Mouse (Mus musculus): ENCODE measurements around the gene Rftn1. TPM values are rescaled to one million over a fixed set of nuclear protein-coding genes. Genes with fewer than 3 reads are reported as not detected.

Rftn1 gene
- polyA plus RNA-seq, 1 experiment = 18.6 TPM

DNA sequence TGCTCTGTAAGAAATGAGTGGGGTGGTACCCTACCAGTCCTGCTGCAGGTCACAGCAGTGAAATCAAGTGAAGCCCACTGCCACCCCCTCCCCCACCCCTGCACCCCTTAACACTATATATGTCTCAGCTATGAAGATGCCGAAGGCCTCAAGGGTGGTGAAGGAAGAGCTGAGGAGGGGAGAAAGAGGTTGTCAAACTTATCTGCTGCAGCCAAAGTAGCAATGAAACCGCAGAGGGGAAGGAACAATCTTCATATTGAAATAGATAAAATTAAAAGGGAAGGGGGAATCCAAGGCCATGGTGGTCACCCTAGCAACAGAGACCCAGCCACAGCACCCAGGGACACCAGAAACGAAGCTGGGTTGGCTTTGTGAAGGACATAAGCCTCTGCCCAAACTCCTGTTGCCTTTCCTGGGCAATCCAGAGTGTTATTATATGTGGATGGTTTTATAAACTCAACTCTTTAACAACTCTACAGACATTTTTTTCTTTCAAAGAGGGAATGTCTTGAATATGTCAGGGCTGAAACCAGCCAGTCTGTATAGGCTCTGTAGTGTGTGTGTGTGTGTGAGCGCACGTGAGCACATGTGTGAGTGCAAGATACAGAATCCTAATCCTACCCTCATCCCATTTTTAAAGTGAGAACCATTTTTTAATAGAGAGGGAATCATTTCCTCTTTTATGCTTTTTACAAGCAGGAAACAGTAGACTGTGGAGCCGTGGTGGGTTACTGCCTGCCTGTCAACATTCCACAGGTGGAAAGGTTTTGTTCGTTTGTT is 119.5 kb downstream of the Rftn1 start:
- H3K27me3 ChIP-seq (replicated peaks; ENCODE audit: control insufficient read depth, insufficient read depth, low read length) = no peaks in the 10 kb centered on the region
- DNase-seq = no peak
- H3K36me3 ChIP-seq (ENCODE audit: control insufficient read depth, insufficient read depth, low read length) = no peaks in the 10 kb centered on the region
- no peak overlapping the region for H3K27ac ChIP-seq (ENCODE audit: insufficient read depth, low read depth, low read length)
- no peaks in the 10 kb centered on the region for H3K4me1 ChIP-seq (ENCODE audit: control insufficient read depth, insufficient read depth, low read length)
- H3K4me3 ChIP-seq (ENCODE audit: insufficient read depth, low read depth, low read length) = no peak overlapping the region
- TF ChIP-seq POLR2A (IDR thresholded peaks at IDR 0.05; ENCODE audit: low read depth, low read length) = no peak
- TF ChIP-seq CTCF (conservative IDR thresholded peaks at IDR 0.05; ENCODE audit: insufficient read depth, insufficient read length, low read depth, low read length) = no peak
- WGBS = 81% methylated on average over 7 of the region's 7 CpGs

DNA sequence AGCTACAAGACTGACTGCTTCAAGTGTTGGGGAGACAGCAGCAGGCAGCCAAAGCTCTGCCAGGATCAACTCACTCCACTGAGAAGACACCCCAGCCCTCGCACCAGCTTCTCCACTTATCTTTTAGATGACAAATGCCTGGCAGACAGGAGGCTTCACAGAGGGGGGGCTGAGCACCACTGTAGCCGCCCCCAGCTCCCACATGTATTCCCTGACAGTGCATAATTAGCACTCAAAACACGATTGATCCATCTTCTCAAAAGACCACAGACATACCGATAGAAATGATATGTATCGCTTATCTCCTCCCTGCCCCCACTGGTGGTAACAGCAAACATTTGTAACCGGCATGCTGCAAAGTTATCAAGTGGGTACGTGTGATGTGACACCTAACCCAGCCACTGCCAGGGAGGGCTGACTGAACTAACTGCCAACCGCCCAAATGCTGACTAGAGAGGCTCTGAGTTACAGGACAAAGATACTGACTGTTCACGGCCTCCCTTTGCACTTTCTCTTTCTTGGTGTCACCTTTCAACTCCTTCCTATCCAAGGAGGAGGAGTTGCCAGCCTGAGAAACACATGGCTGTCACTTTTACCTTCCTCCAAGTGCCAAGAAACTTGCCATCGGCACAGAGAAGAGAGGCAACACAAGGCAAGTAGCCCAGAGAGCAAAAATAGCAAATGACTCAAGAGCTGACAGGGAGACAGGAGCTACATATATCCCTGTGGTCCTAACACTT is 120.4 kb downstream of the Rftn1 start:
- H3K4me3 ChIP-seq (ENCODE audit: insufficient read depth, low read depth, low read length) = no peak overlapping the region
- no peaks in the 10 kb centered on the region for H3K27me3 ChIP-seq (replicated peaks; ENCODE audit: control insufficient read depth, insufficient read depth, low read length)
- DNase-seq = no peak
- no peak overlapping the region for H3K27ac ChIP-seq (ENCODE audit: insufficient read depth, low read depth, low read length)
- TF ChIP-seq POLR2A (IDR thresholded peaks at IDR 0.05; ENCODE audit: low read depth, low read length) (no peak), CTCF (conservative IDR thresholded peaks at IDR 0.05; ENCODE audit: insufficient read depth, insufficient read length, low read depth, low read length) (no peak)
- no peaks in the 10 kb centered on the region for H3K36me3 ChIP-seq (ENCODE audit: control insufficient read depth, insufficient read depth, low read length)
- H3K4me1 ChIP-seq (ENCODE audit: control insufficient read depth, insufficient read depth, low read length) = no peaks in the 10 kb centered on the region
- 26% methylated on average over 10 of the region's 10 CpGs for WGBS

DNA sequence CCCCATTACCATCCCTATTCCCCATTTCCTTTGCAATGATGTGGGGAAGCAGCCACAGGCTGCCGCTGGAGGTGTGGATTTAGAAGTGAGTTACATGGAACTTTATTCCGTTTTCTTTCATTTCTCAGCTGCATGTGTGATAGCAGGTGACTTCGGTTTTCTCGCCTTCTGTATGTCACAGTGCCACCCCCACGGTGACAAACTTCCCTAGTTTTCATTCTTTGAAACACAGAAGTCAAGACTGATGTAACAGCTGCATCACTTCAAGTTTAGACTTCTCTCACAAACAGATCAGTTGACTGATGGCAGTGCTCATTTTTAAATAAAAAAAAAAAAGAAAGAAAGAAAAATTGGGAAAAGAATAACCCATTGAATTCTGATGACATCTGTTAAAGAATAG is 121.3 kb downstream of the Rftn1 start:
- no peak for TF ChIP-seq CTCF (conservative IDR thresholded peaks at IDR 0.05; ENCODE audit: insufficient read depth, insufficient read length, low read depth, low read length)
- no peak for TF ChIP-seq POLR2A (IDR thresholded peaks at IDR 0.05; ENCODE audit: low read depth, low read length)

DNA sequence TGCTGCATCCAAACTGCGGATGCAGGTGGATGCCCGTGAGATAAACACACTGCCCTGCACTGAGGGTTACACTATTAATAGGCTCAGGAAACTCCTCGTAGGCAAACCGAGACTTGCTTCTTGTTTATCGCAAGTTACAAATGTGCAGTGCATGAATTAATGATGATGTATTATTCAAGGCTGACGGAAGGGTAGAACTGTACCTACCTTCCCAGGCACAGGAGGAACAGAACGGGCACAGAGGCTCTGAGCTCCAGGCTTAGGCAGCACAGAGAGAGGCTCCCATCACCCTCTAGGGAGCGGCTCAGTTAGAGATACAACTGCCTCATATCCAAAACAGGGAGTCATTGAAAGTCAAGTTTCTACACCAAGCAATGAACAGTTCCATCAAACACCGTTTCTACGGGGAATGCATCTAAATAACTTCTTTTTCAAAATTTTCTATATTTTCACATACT is 121.8 kb downstream of the Rftn1 start:
- Histone ChIP-seq H3K4me3 (ENCODE audit: insufficient read depth, low read depth, low read length) (no peak overlapping the region), H3K27ac (ENCODE audit: insufficient read depth, low read depth, low read length) (no peak overlapping the region), H3K36me3 (ENCODE audit: control insufficient read depth, insufficient read depth, low read length) (no peaks in the 10 kb centered on the region), H3K4me1 (ENCODE audit: control insufficient read depth, insufficient read depth, low read length) (no peaks in the 10 kb centered on the region), H3K27me3 (replicated peaks; ENCODE audit: control insufficient read depth, insufficient read depth, low read length) (no peaks in the 10 kb centered on the region)
- TF ChIP-seq POLR2A (IDR thresholded peaks at IDR 0.05; ENCODE audit: low read depth, low read length) = no peak
- DNase-seq = no peak
- WGBS = 84% methylated on average over 10 of the region's 10 CpGs

More for the DNA sequence above, 121.3 kb downstream of the Rftn1 start:
- no peak overlapping the region for H3K27ac ChIP-seq (ENCODE audit: insufficient read depth, low read depth, low read length)
- no peak for DNase-seq
- no peaks in the 10 kb centered on the region for H3K4me1 ChIP-seq (ENCODE audit: control insufficient read depth, insufficient read depth, low read length)
- H3K4me3 ChIP-seq (ENCODE audit: insufficient read depth, low read depth, low read length) = no peak overlapping the region
- WGBS = 70% methylated on average over 5 of the region's 5 CpGs
- H3K27me3 ChIP-seq (replicated peaks; ENCODE audit: control insufficient read depth, insufficient read depth, low read length) = no peaks in the 10 kb centered on the region
- H3K36me3 ChIP-seq (ENCODE audit: control insufficient read depth, insufficient read depth, low read length) = no peaks in the 10 kb centered on the region

DNA sequence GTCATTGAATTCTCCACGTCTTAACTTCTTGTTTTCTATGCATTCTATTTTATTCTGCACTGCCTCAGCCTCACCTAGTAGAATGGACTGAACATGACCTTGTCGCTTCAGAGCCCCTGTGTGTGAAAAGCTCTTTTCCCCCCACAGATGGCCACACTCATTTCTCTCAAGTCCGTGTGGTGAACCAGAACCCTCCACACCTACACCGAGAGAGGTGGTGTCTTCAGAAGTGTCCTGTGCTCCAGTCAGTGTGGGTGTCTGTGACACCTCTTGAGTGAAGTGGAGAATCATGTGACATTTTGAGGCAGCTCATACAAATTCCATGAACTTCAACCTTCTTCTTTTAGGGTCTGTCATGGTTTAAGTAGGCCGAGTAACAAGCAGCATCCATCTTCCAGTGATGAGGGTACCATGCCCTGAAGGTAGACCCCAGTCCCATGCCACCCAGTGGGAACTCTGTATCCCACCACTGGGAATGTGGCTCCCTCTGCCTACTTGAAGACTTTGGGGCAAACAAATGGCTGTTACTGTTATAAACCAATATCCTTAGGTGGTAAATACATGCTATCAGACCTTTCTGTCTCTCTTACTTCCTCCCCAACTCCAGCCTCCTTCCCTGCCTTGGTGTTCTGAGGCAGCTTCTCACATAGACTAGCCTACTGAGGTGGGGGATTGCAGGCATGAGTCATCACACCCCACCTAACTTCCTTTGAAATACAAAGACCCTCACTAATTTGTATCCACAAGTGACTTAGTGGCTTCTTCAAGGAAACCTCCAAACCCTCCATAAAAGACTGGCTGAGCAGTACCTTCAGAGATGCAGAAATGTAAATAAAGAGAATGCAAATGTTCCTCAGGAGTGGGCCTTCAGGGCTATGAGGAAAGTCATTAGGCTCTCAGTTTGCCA is 122.4 kb downstream of the Rftn1 start:
- Histone ChIP-seq H3K27me3 (replicated peaks; ENCODE audit: control insufficient read depth, insufficient read depth, low read length) (no peaks in the 10 kb centered on the region), H3K4me3 (ENCODE audit: insufficient read depth, low read depth, low read length) (no peak overlapping the region), H3K4me1 (ENCODE audit: control insufficient read depth, insufficient read depth, low read length) (no peaks in the 10 kb centered on the region), H3K36me3 (ENCODE audit: control insufficient read depth, insufficient read depth, low read length) (no peaks in the 10 kb centered on the region), H3K27ac (ENCODE audit: insufficient read depth, low read depth, low read length) (no peak overlapping the region)
- no peak for TF ChIP-seq POLR2A (IDR thresholded peaks at IDR 0.05; ENCODE audit: low read depth, low read length)
- no peak for TF ChIP-seq CTCF (conservative IDR thresholded peaks at IDR 0.05; ENCODE audit: insufficient read depth, insufficient read length, low read depth, low read length)
- DNase-seq = no peak
- 84% methylated on average over 5 of the region's 5 CpGs for WGBS

DNA sequence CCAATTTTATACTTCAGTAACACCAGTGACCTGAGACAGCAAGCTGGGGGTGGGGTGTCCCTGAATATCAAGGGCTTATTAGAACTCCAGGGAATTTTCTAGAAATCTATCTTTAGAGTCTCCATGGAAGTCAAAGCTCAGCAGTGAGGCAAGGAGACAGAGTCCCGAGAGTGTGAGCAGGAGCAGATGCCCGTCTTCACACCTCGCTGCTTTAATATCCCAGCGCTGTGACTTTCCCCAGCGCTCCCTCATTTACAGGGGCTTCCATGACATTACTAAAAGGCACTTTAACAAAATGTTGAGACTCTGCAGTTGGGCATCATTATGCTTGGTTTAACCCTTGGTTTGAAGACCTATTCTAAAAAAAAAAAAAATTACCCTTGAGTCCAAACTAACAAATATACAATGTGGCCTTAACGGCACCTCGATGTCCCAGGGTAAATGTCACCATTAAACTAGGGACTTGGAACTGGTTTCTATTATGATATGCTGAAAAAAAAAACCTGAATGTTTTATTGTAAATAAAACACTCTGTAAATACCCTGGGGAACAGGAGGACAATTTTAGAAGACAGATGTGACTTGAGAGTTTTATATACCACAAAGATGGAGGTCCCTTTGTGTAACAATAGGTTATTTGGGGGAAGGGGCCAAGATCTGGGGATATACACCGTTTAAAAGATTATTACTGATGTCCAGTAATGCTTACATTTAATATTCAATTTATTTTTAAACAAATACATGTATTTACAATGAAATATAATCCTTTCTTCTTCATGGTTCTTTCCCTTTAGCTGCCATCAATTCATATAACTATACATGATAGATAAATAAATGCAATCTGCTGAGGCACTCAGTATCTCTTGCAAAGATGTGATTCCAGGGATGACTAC is 123.4 kb downstream of the Rftn1 start:
- Histone ChIP-seq H3K36me3 (ENCODE audit: control insufficient read depth, insufficient read depth, low read length) (no peaks in the 10 kb centered on the region), H3K4me3 (ENCODE audit: insufficient read depth, low read depth, low read length) (no peak overlapping the region), H3K4me1 (ENCODE audit: control insufficient read depth, insufficient read depth, low read length) (no peaks in the 10 kb centered on the region), H3K27me3 (replicated peaks; ENCODE audit: control insufficient read depth, insufficient read depth, low read length) (no peaks in the 10 kb centered on the region), H3K27ac (ENCODE audit: insufficient read depth, low read depth, low read length) (no peak overlapping the region)
- 76% methylated on average over 8 of the region's 8 CpGs for WGBS
- DNase-seq = no peak
- no peak for TF ChIP-seq CTCF (conservative IDR thresholded peaks at IDR 0.05; ENCODE audit: insufficient read depth, insufficient read length, low read depth, low read length)
- TF ChIP-seq POLR2A (IDR thresholded peaks at IDR 0.05; ENCODE audit: low read depth, low read length) = no peak
